Mouse (Mus musculus) fat pad, adult 2 months (tissue): ENCODE data around the gene Mllt10.
A peak's percentile ranks its signal among the peaks of the same experiment; 100 is the strongest.
"Not testable (repeated sequence)": the region's sequence is repeated elsewhere in the genome, so short reads cannot be mapped to it uniquely, and the experiment has no call there.

Experiments
- DNase-seq: peaks from one replicate; pipeline ENCODE4 v3.0.0-alpha.2; 2011; ENCODE audit warnings: low read depth, low spot score; ENCODE audit errors: extremely low read depth

Mllt10 gene

DNA sequence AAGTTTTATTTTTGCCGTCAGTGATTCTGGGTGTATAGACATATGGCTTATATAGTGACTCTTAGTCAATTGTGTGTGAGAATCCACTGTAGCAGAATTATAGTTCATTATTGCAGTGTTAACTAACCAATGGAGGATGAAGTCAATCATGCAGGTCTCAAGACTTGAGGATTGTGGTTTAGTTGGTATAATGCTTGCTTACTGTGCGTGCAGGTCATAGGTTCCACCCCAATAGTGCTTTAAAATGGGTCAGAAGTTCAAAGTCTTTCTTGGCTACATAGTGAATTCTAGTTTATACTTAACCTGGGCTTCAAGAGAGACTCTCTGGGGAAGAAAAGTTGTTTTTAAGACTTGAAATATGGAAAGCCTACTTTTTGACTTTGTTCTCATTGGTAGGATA is 16.9 kb downstream of the Mllt10 start:
- no peak for DNase-seq

DNA sequence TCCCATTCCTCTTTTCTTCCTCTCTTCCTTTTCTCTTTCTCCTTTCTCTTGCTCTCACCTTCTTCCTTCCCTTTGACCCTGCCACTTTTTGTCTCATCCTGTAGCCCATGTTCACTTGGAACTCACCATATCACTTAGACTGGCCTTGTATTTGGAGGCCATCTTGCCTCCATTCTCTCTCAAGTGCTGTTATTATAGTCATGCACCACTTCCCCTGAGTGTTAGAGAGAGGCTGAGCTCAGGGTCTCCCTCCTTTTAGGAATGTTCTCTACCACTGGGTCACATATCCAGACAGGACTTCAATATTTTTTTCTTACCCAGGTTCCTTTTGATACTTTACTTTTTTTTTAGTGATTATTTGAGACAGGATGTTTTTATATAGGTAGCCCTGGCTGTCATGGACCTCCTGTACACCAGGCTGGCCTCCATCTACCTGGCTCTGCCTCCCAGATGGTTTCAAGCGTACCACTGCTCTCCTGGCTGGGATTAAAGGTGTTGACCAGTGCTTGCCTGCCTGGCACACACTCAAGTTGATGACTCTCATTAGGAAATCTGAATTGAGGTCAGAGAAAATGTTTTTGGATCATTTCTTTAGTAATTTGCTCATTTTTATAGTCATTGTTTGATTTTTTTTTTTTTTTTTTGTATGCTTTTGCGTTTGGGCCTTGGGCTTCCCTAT is 25.3 kb downstream of the Mllt10 start:
- DNase-seq, result no peak

DNA sequence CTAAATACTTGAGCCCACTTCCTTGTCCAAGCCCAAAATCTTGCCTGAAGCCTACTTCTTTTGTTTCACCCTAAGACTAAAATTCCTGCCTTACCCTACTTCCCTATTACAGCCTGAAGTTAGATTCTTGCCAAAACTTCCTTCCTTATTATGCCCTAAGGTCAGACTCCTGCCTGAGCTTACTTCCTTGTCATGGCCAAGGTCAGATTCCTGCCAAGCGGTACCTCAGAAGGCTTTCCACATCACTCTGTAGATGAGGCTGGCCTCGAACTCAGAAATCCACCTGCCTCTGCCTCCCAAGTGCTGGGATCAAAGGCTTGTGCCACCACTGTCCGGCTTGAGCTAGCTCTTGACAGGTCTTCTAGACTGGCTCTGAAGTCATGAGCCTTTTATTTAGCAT is 32.7 kb downstream of the Mllt10 start:
- not testable (repeated sequence) for DNase-seq

DNA sequence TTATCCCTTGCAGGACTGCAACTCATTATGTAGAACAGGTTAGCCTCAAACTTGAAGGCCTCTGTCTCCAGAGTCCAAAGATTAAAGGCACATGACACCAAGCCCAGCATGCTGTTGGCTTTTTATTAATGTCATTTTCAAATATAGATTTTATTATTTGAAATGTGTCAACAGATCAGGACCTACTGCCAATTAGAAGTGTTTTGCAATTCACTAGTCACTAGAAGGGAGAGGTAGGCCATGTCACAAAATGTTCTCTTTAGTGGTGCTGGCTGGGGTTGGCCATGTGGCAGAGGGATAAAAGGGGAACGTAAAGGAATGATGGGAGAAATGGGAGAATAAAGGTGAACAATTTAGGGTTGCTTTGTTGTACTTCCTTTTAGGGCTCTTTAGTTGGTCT is 38.8 kb downstream of the Mllt10 start:
- peak; percentile 30 for DNase-seq

DNA sequence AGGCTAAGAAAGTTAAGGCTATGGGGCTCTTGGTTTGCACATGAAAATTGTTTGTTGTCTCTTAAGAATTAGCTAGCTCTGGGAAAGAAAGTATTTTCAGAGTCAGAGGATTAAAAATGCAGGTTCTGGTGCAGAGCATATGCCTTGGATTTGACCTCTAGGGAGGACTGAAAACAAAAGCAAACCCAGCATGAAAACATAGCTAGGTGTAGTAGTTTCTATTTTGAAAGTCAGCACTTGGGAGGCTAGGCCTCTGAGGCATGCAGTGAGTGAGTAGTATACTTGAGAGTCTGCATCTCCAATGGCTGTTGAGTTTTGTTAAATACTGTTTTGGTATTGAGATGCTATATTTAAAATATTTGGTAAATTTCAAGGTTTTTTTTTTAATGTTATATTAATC is 39.3 kb downstream of the Mllt10 start:
- DNase-seq, result no peak

DNA sequence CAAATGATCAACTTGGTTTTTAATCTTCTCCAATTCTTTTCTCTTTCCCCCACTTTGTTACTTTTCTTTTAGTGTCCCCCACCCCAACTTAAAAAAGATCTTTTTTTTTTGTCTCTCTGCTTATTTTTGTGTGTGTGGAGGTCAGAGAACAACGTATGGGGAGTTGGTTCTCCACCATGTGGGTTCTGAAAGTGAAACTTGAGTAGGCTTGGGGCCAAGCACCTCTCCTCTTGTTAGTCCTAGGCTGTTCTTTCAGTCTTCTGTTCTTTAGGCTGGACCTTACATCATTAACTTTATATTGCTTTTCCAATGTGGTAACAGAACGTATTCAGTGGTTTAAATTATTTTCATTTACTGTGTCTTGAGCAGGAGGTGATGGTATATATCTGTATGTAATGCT is 40.8 kb downstream of the Mllt10 start:
- DNase-seq, result no peak

DNA sequence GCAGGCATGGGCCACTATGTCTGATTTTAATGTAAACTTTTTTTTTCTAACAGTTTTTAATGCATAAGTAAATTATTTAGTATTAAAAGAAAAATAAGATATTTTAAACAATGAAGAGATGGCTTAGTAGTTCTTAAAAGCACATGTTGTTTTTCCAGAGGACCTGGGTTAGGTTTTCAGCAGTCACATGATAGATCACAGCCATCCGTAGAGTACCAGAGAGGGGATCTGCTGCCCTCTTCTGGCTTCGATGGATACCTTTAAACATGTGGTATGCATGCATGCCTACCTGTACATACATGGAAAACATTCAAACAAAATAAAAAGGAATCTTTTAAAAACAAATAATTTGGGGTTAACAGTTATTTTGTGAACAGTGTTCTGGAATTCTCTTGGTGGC is 45.9 kb downstream of the Mllt10 start:
- DNase-seq, result no peak

DNA sequence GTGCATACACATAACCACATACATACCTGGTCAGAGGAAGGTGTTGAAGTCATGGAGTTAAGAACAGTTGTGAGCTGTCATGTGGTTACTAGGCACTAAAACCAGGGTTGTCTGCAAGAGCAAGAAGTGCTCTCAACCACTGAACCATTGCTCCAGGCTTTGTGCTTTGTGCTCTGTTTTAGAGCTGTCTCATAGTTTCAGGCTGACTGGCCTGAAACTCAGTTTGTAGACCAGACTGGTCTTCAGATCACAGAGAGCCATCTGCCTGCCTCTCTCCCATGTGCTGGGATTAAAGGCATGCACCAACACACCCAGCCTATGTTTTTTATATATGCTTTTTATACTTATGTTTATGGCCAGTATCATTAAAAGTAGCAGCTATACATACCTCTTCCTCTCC is 52.5 kb downstream of the Mllt10 start:
- no peak for DNase-seq

DNA sequence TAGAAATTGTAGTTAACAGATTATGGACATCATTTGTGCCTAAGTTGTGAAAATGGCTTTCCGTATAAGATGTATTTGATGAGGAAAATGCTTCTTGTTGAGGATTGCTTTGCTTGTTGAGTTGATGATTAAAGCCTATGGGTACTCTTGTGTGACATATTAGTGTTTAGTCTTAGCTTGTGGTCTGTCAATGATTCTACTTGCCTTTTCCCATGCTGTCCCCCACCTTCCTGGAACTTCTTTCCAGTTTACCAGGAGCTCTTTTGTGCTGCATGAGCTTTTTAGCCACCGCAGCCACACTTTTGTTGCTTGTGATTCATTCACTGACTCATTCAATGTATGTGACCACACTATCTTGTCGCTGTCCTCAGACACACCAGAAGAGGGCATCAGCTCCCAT is 53.2 kb downstream of the Mllt10 start:
- no peak for DNase-seq

DNA sequence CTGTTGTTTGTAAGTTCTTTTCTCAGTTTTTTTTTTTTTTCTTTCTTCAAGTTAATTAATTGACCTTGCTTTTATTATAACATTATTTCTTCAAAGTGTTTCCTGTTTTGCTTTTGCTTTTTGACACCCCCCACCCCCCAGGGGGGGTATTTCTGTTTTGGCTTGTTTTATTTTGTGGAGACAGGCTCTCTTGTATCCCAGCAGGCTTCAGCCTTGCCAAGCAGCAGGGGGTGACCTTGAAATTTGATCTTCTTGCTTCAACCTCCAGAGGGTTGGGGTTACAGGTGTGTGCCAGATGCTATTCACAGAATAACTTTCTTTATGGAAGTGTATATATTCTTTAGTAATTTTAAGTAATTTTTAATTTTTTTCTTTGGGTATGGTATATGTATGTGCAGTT is 56.4 kb downstream of the Mllt10 start:
- DNase-seq, result no peak

DNA sequence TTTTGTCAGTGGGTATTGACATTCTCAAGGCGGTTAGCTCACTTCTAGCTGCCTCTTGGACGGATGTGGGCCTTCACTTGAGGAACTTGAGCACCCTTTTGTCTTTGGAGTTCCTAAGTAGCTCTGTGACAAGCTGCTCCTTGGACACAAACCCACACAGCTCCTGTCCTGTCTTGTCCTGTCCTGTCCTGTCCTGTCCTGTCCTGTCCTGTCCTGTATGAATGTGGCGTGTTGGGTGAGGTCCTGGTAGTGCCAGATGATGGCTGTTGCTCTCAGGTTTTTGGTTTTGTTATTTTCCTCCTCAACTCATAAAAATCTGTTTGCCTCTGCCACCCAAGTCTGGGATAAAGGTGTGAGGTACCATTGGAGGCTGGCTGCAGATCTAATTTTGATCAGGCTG is 61.4 kb downstream of the Mllt10 start:
- peak; percentile 10 for DNase-seq

DNA sequence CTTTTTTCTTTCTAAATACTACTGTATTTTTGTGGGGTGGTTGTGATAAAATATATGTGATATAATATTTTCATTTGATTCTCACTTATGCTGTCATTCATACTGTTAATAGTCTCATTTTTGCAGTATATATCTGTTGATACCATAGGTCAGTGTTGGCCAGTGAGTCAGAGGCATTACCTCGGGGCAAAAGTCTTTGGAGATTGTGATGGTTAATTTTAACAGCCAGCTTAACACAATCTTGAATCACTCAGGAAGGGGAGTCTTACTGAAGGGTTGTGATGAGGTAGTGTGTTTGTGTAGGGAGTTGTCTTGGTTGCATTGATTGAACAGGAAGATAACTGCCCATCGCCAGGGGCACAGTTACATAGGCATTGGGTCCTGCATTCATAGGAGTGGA is 83.1 kb downstream of the Mllt10 start:
- DNase-seq, result no peak

DNA sequence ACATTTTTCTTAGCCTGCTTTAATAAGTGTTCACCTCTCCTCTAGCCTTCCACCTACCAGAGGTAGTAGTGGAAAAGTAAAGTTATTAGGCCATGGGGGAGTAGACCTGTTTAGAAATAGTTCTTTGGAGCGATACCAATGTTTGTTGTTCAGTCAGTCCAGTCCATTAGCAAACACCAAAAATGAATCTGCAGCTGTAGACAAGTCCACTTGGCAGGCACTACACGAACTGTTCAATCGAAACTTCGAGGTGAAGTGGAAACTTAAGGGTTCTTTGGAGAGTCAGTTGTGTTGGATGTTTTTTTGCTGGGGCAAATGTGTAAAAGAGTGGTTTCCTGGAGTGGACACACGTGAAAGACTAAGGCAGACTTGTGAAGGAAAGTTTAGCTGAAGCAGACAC is 84.6 kb downstream of the Mllt10 start:
- DNase-seq, result no peak

DNA sequence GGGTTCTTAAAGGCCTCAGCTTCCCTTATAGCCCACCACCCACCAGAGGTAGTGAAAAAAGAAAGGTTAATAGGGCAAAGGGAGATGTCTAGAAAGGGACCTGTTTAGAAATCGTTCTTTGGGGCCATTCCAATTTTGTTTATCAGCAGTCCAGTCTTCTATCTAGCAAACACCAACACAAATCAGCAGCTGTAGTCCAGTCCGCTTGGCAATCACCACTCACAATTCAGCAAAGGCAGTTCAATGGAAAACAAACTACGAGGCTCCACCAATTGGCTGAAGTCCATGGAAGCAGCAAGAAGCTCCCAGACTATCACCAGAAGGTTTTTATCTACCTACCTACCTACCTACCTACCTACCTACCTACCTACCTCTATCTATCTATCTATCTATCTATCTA is 101.1 kb downstream of the Mllt10 start:
- no peak for DNase-seq

DNA sequence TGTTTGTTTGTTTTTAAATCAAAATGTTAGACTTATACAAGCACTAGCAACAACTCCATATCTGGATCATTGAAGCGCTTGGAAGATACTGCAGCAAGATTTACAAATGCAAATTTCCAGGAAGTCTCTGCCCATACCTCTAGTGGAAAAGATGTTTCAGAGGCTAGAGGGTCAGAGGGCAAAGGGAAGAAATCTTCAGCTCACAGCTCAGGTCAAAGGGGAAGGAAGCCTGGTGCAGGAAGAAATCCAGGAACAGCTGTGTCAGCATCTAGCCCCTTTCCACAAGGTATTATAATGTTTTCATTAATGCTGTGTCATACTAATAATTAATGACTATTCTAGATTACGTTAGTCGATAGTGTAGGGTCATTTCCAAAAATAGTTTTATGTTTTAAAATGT is 104.4 kb downstream of the Mllt10 start:
- DNase-seq, result no peak

DNA sequence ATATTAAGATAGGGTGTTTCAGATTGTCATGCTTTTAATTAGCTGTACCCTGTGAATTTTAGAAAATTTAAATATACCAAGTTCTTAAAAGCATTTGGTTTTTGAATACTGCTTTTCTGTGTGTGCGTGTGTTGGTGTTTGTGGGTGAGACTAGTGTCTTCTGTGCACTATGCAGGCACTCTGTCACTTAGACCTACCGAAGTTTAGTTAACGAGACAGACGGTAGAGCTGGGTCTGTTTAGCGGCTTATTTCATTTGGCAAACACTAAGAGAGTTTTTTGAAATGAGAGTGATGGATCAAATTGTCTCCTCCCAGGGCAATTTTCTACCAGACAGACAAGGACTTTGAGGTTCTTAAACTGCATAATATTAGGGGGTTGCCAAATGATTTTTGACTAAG is 106.0 kb downstream of the Mllt10 start:
- DNase-seq, result no peak

DNA sequence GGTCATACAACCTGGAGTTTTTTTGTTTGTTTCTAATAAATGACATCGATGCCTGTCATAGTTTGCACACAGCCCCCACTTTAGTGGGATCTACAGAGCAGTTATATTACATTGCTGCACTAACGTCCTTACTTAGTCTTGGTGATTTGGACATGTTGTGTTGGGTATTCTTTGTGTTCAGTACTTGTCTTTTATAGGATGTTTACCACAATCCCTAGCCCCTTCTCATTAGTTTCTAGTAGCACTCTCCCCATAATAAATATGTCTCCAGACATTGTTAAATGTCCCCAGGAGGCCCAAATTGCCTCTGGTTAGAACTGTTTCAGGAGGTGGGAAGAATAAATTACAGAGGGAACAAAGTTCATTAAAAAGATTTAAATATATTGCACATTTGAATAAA is 110.5 kb downstream of the Mllt10 start:
- no peak for DNase-seq

DNA sequence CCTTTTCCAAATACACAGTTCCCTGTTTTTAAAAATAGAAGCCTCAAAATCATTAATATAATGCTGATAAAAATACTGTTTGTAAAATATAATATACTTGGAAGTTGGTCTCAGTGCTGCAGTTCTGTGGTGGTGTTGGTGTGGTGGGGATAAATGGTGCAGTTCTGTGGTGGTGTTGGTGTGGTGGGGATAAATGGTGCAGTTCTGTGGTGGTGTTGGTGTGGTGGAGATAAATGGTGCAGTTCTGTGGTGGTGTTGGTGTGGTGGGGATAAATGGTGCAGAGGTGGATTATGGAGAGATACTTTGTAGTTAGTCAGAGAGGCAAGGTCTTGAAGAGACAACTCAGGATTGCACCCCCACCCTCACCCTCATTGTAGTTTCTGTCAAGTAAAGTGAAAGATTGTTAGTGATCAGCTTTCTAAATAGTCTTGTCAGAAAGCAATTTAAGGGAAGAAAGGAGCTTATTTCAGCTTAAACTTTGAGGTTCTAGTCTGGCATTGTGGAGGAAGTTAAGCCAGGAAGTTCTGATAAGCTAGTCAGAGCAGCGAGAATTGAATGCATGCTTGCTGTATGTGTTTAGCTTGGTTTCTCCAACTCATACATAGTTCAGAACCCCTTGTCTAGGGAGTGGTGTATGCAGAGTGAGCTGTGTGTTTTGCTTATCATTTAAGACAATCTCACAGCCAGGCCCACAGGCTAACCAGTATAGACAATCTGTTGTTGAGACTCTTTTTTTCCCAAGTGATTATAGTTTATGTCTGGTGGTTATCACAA is 114.3 kb downstream of the Mllt10 start:
- no peak for DNase-seq

DNA sequence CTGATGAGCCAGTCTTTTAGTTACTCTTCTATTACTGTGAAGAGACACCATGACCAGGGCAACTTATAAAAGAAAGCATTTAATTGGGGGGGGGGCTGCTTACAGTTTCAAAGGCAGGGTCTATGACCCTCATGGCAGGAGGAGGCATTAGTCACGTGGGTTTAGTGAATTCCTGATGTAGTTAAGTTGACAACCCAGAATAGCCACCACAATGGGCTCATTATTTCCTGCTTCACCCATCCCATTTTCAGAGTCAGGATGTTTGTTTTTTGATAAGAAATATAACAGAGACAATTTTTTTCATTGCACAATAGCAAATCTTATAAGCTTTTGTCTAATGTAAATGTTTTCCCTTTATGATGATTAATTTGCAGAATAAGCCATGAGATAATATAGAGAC is 120.2 kb downstream of the Mllt10 start:
- no peak for DNase-seq

DNA sequence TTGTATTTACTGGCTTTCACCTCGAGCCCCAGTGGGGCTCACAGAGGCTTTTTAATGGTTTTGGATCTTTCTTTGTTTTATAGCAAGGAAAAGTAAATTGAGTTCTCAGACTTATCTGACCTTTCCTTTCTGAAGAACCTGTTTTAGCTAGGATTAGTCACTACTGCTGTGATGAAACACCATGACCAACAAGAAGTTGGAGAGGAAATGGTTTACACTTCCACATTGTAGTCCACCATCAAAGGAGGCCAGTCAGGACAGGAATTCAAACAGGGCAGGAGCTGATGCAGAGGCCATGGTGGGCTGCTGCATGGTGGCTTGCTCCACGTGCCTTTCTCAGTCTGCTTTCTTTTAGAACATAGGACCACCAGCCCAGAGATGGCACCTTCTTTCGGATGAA is 121.2 kb downstream of the Mllt10 start:
- no peak for DNase-seq

DNA sequence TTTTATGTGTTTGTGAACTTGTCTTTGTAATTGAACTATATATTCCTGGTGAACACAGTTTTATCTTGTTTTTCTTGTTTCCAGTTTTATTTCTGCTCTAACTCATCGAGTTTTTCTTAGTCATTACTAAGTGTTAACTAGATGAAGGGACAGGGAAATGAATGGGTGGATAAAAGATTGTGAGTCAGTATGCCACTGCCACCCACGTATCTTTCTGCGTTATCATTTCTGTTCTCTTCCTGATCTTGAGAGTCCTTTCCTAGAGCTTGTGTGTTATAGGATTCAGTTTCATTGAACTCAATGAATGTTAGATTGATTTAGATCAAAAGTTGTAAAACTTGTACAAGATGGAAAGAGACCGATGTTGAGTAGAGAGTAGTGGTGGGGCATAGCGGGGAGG is 125.3 kb downstream of the Mllt10 start:
- DNase-seq, result no peak

DNA sequence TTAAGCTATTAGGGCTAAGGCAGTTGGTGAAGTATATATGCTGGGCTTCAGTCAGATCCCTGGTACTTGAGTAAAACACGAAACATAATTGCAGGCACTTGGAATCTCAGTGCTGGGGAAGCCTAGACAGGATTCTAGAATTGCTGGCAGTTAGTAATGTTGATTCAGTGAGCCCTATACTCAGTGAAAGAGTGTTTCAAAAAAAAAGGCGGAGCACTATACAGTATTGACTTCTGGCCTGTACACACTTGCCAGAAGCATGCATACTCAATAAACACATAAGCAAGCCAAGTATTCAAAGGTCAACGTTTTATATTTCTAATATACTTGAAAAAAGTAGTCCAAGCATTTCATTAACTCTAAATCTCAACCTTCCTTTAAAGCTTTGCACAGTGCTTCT is 126.6 kb downstream of the Mllt10 start:
- no peak for DNase-seq

DNA sequence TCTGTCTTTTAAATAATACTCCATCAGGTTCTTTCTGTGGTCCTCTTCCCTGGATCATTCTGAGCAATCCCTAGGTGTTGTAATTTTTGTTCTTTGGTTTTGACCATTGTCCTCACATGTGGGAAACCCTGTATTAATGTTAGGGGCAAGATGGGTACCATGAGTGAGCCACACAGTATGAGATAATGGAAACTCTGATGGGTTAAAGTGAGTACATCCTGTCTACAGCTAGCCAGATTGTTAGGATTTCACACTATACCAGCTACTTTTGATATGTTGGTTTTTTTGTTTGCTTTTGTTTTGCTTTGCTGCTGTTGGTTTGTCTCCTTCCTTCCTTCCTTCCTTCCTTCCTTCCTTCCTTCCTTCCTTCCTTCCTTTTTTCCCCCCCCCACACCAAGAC is 128.0 kb downstream of the Mllt10 start:
- DNase-seq, result no peak
